20 mouse cellular contexts compared by ENCODE assay signal in genomic region chr2:31277810-31278209, GRCm38 (mm10). TPM values are rescaled to one million over a fixed set of nuclear protein-coding genes. Genes with fewer than 3 reads are reported as not detected.
DNase-seq lines count a peak whose midpoint lies in the region; ATAC-seq and TF ChIP-seq lines count a peak whose summit lies in the region.
"Had no signal": no experiment of that assay in that cellular context is flagged by ENCODE, and none has a peak within 500 bp of the region (broad histone marks: within the 10 kb centered on the region; RNA-seq: fewer than 3 reads in every experiment).

No protein-coding gene starts in this region.

- no peaks in the 10 kb centered on the region for H3K9me3 ChIP-seq in hindbrain, embryonic 13.5 days
- H3K9me3 ChIP-seq in hindbrain, embryonic 16.5 days (ENCODE audit: control insufficient read depth, low read length), result no peaks in the 10 kb centered on the region
- no peaks in the 10 kb centered on the region for H3K9me3 ChIP-seq in liver, postnatal 0 days (ENCODE audit: low read length)
- H3K9me3 ChIP-seq: embryonic facial prominence, embryonic 10.5 days; heart, embryonic 10.5 days; intestine, embryonic 15.5 days; limb, embryonic 15.5 days had no signal

- no peak for TF ChIP-seq CTCF in cerebellum, adult 2 months (IDR thresholded peaks at IDR 0.05; ENCODE audit: borderline replicate concordance, insufficient read depth, low read depth, low read length)
- no peak for TF ChIP-seq CTCF in liver, postnatal 0 days (IDR thresholded peaks at IDR 0.05; ENCODE audit: low read depth)

- 65% methylated on average over 6 of the region's 6 CpGs for WGBS in hindbrain, embryonic 13.5 days
- 61% methylated on average over 6 of the region's 6 CpGs for WGBS in hindbrain, embryonic 16.5 days
- WGBS in cerebellum, adult 2 months, result 21% methylated on average over 6 of the region's 6 CpGs
- WGBS in liver, postnatal 0 days (ENCODE audit: insufficient replicate concordance), result 81% methylated on average over 6 of the region's 6 CpGs

- peak overlapping the region; percentile 3; the same call in 1 of the 2 replicates for H3K27ac ChIP-seq in hindbrain, embryonic 13.5 days
- no peak overlapping the region for H3K27ac ChIP-seq in hindbrain, embryonic 16.5 days (ENCODE audit: low read depth, low read length)
- peak overlapping the region; percentile 66 for H3K27ac ChIP-seq in cerebellum, adult 2 months (ENCODE audit: insufficient read depth, low read length)
- H3K27ac ChIP-seq in liver, postnatal 0 days (ENCODE audit: low read depth), result no peak overlapping the region
- H3K27ac ChIP-seq: embryonic facial prominence, embryonic 10.5 days; heart, embryonic 10.5 days; intestine, embryonic 15.5 days; kidney, postnatal 0 days; limb, embryonic 15.5 days; macrophage had no signal

- peak; percentile 46 to 55 for DNase-seq in frontal cortex, postnatal 36 days (ENCODE audit: low spot score in 2 of 2)
- no peak for DNase-seq in frontal cortex, postnatal 14 days (ENCODE audit: low spot score in 2 of 2)
- DNase-seq in cerebellum, adult 2 months, result peak; percentile 65 to 68
- peak; percentile 62 to 67 for DNase-seq in cerebellum, postnatal 25 days
- no peak for DNase-seq in liver, postnatal 0 days
- DNase-seq: adrenal gland, postnatal 14 days; gastrocnemius, postnatal 10 days; lung, adult 2 months; midbrain, embryonic 14.5 days; thymus, postnatal 25 days had no signal

- no peak overlapping the region for H3K4me3 ChIP-seq in hindbrain, embryonic 13.5 days
- H3K4me3 ChIP-seq in hindbrain, embryonic 16.5 days (ENCODE audit: low read length), result no peak overlapping the region
- no peak overlapping the region for H3K4me3 ChIP-seq in cerebellum, adult 2 months (replicated peaks; ENCODE audit: insufficient read depth, low read depth, low read length)
- no peak overlapping the region for H3K4me3 ChIP-seq in liver, postnatal 0 days (ENCODE audit: low read depth, low read length)
- H3K4me3 ChIP-seq: embryonic facial prominence, embryonic 10.5 days; erythroblast, embryonic 14.5 days; heart, embryonic 10.5 days; intestine, embryonic 15.5 days; limb, embryonic 15.5 days had no signal

- H3K4me1 ChIP-seq in hindbrain, embryonic 13.5 days (replicated peaks), result peaks cover 22% of the 10 kb centered on the region
- peaks cover 4% of the 10 kb centered on the region; the same call in 1 of the 2 replicates for H3K4me1 ChIP-seq in hindbrain, embryonic 16.5 days (ENCODE audit: control insufficient read depth, insufficient read depth, low read depth, low read length)
- peaks cover 51% of the 10 kb centered on the region for H3K4me1 ChIP-seq in cerebellum, adult 2 months (ENCODE audit: control insufficient read depth, insufficient read depth, low read length)
- no peaks in the 10 kb centered on the region for H3K4me1 ChIP-seq in liver, postnatal 0 days (ENCODE audit: insufficient read depth)
- H3K4me1 ChIP-seq: embryonic facial prominence, embryonic 10.5 days; intestine, embryonic 15.5 days; limb, embryonic 15.5 days had no signal

- ATAC-seq in hindbrain, embryonic 13.5 days (ENCODE audit: low FRiP score), result no peak
- no peak for ATAC-seq in hindbrain, embryonic 16.5 days
- ATAC-seq in liver, postnatal 0 days, result no peak
- ATAC-seq: CD4-positive, CD25-positive, alpha-beta regulatory T cell, adult 4 months; intestine, embryonic 15.5 days had no signal

- H3K4me2 ChIP-seq in hindbrain, embryonic 13.5 days, result no peak overlapping the region
- no peak overlapping the region for H3K4me2 ChIP-seq in hindbrain, embryonic 16.5 days (ENCODE audit: low read length)
- H3K4me2 ChIP-seq in liver, postnatal 0 days (ENCODE audit: low read depth, low read length), result no peak overlapping the region
- H3K4me2 ChIP-seq: intestine, embryonic 15.5 days; limb, embryonic 15.5 days had no signal

- no peaks in the 10 kb centered on the region for H3K27me3 ChIP-seq in hindbrain, embryonic 13.5 days
- no peaks in the 10 kb centered on the region for H3K27me3 ChIP-seq in hindbrain, embryonic 16.5 days (replicated peaks; ENCODE audit: control insufficient read depth, insufficient read depth, low read length)
- no peaks in the 10 kb centered on the region for H3K27me3 ChIP-seq in cerebellum, adult 2 months (ENCODE audit: control insufficient read depth, insufficient read depth, low read length)
- no peaks in the 10 kb centered on the region for H3K27me3 ChIP-seq in liver, postnatal 0 days (ENCODE audit: insufficient read depth, low read length)
- H3K27me3 ChIP-seq: intestine, embryonic 15.5 days; limb, embryonic 15.5 days had no signal

- no peak for TF ChIP-seq EP300 in liver, postnatal 0 days (IDR thresholded peaks at IDR 0.05; ENCODE audit: low read depth)

- H3K36me3 ChIP-seq in hindbrain, embryonic 13.5 days, result peaks cover 64% of the 10 kb centered on the region
- H3K36me3 ChIP-seq in hindbrain, embryonic 16.5 days (ENCODE audit: control insufficient read depth, insufficient read depth, low read length), result peaks cover 9% of the 10 kb centered on the region
- H3K36me3 ChIP-seq in liver, postnatal 0 days (replicated peaks; ENCODE audit: insufficient read depth, low read length), result no peaks in the 10 kb centered on the region

- no peak overlapping the region for H3K9ac ChIP-seq in hindbrain, embryonic 13.5 days
- H3K9ac ChIP-seq in hindbrain, embryonic 16.5 days (ENCODE audit: low read depth, low read length), result no peak overlapping the region
- no peak overlapping the region for H3K9ac ChIP-seq in liver, postnatal 0 days (replicated peaks)
- H3K9ac ChIP-seq: intestine, embryonic 15.5 days; limb, embryonic 15.5 days had no signal

- TF ChIP-seq POLR2A in cerebellum, adult 2 months (IDR thresholded peaks at IDR 0.05; ENCODE audit: borderline replicate concordance, insufficient read depth, low read length), result no peak

RNA-seq across cellular contexts. Expression of gene Ncs1, which starts 32.2 kb away (rescaled TPM):
- polyA plus RNA-seq in hindbrain, embryonic 13.5 days (2015; fragmentation: Nextera tagmentation; extraction: Ambion mirVana), result 144 and 150 TPM in 2 replicates
- 151 and 174 TPM in 2 replicates for polyA plus RNA-seq in hindbrain, embryonic 16.5 days (2015; fragmentation: Nextera tagmentation; extraction: Ambion mirVana)
- 118 and 126 TPM in 2 replicates for polyA plus RNA-seq in cerebellum, adult 2 months (2012; rRNA removed)
- 0.46 and 0.62 TPM in 2 replicates for polyA plus RNA-seq in liver, postnatal 0 days (2015; fragmentation: Nextera tagmentation; extraction: Ambion mirVana)
- polyA plus RNA-seq: erythroblast, embryonic 14.5 days had no signal

RNA-seq across cellular contexts. Expression of gene Hmcn2, which starts 36.4 kb away (rescaled TPM):
- polyA plus RNA-seq in hindbrain, embryonic 13.5 days (2015; fragmentation: Nextera tagmentation; extraction: Ambion mirVana), result 0.12 and 0.19 TPM in 2 replicates
- polyA plus RNA-seq in hindbrain, embryonic 16.5 days (2015; fragmentation: Nextera tagmentation; extraction: Ambion mirVana), result 0.30 TPM in 2 replicates
- polyA plus RNA-seq in cerebellum, adult 2 months (2012; rRNA removed), result 0.59 and 0.63 TPM in 2 replicates
- 0.20 and 0.24 TPM in 2 replicates for polyA plus RNA-seq in liver, postnatal 0 days (2015; fragmentation: Nextera tagmentation; extraction: Ambion mirVana)
- polyA plus RNA-seq: embryonic facial prominence, embryonic 10.5 days; erythroblast, embryonic 14.5 days; macrophage had no signal

Comparison
In these comparisons a context has a peak if more than half of its experiments do, and no peak if none do; other contexts are left out.
1. DNase-seq: peak in frontal cortex, postnatal 36 days (2 of 2), cerebellum, adult 2 months (2 of 2) and cerebellum, postnatal 25 days (2 of 2); none in frontal cortex, postnatal 14 days (0 of 2) and liver, postnatal 0 days (single experiment).
2. H3K27ac ChIP-seq: peak in hindbrain, embryonic 13.5 days (single experiment) and cerebellum, adult 2 months (single experiment); none in hindbrain, embryonic 16.5 days (single experiment) and liver, postnatal 0 days (single experiment).
3. RNA of gene Ncs1, which starts 32.2 kb away (polyA plus RNA-seq): 151 to 174 TPM in hindbrain, embryonic 16.5 days, 144 to 150 TPM in hindbrain, embryonic 13.5 days and 118 to 126 TPM in cerebellum, adult 2 months; 0.46 to 0.62 TPM in liver, postnatal 0 days; every median in the first group is over 10 times any median in the second.